Mouse (Mus musculus) kidney, postnatal 10 days (tissue): Measurements from ENCODE around the gene Tgfa.

Source experiments
- DNase-seq: peaks from one replicate; pipeline ENCODE4 v3.0.0; 2021; ENCODE audit warnings: mixed read lengths

Tgfa gene

DNA sequence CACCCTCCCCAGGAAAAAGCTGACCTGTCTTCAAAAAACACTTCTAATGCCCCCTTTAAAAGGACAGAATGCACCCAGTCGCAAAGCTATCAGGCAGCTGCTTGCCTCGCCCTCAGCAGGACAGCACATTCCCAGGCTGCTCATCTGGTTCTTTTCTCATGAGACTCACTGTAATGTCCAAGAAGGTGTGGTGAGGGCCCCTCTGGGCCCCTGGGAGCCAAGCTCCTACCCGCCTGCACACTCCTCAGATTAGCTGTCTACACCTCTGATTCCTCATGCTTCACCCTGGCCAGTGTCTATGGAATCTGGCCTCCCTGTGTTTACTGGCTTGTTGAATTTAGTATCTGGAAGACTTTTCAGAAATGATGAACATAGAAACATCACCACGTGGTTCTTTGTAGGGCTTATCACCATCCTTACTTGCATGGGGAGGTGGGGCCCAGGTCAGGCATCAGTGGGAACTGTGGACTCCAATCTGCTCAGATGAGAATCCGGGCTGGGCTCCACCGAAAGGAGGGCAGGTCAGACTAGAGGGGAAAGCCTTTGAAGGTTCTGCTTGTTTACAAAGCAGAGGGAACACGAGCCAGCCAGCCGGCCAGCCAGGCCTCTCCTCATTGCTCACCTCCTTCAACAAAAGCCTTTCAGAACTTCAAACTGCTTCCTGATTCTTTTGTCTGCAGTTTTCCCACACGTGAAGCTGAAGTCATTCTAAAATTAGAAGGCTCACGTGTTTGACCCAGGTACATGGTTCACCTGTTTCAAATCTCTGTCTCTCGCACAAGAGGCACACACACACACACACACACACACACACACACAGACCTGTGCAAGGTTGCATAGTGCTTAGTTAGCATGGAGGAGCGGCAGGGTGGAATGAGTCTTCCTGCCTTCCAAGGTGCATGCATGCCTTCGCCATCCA, 38.7 kb downstream of the Tgfa start:
- DNase-seq: peak; percentile 49

DNA sequence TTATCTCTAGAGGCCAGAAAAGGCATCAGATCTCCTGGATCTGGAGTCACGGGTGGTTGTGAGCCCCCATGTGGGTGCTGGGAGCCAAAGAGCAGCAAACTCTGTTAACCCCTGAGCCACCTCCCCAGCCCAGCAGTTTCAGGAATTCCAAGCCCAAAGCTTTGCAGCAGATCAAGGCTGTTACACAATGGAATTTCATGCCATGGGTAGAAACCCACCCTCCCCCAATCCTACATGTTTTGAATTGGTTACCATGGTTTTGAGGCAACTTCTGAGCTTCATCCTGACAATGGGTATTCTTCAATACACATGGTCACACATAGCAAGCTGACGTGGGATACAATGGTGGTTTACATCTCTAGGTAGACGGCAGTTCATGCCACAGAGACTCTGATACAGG, 49.8 kb downstream of the Tgfa start:
- no peak for DNase-seq

DNA sequence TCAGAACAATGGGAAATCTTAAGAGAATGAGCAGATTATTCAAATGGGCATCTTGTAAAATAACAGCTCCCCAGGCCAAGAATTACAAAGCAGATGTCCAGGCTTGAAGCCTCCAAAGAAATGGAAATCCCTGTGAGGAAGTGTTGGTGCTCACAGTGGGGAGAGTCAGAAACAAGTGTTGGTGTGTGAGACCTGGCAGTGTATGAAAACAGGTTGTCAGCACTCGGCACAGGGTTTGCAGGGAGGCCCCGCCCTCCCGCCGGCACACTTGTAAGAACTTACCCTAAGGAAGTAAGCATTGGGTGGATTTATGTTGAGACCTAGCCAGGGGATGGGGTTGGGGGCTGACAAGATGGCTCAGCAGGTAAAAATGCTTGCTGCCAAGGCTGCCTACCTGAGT, 50.9 kb downstream of the Tgfa start:
- no peak for DNase-seq

DNA sequence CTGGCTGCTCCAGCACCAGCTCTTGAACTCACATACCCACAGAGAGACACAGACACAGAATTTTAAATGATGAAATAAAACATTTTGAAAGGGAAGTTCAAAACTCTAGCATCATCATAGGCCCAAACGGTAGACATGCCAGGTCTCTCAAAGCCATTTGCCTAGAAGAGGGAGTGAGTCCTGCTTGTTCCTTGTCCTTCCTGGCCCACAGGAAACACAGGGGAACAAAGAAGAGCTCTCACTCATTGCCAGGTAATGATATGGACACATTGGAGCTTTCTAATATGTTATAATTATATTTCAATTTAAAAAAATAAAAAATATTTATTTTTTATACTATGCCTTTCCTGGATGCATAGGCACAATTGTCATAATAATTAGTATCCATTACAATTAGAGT, 53.5 kb downstream of the Tgfa start:
- no peak for DNase-seq

DNA sequence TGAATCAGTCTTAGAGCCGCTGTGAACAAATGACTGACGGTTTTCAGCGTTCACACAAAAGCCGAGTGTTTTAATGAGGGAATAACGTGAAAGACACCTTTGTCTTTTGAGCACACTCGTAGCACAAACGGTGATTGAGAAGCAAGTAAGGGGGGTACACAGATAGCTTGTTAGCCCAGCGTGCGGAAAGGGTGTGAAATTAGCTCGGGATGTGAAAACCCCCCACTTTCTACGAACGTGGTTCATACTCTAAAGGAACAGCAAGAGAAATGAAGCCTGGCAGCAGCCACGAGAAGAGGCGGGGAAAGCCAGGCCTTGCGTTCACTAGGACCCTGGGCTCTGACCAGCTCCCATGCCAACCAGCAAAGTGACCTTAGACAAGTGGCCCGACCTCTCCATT, 54.0 kb downstream of the Tgfa start:
- DNase-seq: no peak

DNA sequence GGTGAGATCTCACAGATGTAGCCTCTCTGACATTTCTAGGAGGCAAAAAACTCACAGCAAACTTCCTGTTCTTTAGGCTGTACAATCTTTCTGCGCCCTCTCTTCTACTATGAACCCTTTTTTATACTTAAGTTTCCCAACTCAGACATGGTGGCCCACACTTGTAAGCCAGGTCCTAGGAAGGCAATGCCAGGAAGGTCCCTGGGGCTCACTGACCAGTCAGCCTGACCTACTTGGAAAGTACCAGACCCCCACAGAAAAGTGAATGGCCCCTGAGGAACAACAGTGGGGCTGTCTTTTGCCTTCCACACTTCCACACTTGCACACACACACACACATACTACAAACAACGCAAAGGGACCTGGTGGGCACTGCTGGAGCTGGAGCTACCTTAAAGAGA, 55.2 kb downstream of the Tgfa start:
- DNase-seq: no peak

DNA sequence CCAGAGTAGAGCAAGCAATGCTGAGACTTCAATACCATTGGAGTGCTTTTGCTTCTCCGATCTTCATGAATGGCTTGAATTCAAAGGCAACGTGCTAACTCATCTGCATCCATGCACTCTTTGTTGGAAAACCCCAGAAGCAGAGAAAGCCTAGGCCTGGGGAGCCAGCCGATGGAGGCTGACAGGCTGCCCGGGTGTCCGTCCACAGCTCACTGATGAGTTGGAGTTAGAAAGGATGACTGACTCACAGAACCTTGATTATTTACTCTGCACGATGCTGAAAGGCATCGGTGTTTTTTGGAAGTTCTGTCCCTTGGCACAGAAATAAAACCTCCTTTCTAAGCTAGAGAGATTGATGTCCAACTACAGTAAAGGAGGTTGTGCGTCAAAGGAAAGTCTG, 55.8 kb downstream of the Tgfa start:
- DNase-seq: no peak

DNA sequence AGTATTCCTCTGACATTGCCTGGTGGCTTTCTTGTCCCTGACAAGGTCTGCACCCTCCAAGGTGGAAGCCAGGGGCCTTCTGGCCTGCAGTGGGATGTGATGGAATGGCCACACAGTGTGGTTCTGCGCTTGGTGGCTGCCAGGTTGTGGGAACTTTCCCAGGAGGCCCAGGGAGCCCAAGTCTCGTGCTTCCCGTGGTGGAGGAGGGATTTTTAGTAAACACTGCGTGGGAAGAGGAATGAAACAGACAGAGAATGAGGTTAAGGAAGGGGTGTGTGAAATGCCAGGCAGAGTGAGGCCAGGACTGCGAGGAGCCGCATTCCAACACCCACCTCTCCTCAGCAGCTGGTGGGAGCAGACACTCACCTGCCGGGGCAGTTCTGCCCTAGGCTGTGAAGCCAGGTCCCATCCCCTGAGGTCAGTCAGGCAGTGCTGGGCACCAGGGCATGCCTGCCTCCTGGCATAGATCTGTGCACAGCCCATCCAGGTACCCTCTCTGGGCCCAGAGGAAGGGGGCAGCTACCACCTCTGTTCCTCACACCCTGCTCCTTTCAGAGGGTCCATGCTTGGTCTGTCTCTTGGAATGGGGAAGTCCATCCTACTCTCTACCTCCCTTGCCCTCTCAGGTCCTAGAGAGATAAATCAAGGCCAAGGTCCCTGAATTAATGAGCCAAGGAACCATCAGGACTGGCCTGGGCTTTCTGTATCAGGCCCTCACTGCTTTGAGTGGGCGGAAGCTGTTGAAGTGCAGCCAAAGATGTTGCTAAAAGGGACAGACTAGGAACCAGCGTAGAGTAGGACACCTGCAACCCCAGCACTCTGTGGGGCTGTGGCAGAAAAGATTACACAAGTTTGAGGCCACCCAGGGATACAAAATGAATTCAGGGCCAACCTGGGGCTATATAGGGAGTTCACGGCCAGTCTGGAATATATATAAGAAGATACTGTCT, 57.4 kb downstream of the Tgfa start:
- DNase-seq: peak; percentile 15

DNA sequence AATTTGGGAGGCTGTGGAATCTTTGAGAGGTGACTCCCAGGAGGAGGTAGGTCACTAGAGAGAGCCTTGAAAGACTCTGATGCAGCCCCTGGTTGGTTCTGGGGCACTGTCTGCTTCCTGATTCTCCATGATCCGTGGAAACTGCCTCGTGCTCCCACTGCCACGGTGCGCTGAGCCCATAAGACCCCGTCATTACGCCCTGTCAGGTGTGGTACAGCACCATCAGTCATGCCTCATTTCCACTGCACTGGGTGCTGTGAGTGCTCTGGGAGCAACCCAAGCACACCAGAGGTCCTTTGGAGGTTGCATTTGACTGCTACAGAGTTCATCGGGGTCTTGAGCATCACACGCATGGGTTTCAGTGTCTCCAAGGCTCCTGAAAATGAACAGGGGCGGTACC, 60.9 kb downstream of the Tgfa start:
- no peak for DNase-seq

DNA sequence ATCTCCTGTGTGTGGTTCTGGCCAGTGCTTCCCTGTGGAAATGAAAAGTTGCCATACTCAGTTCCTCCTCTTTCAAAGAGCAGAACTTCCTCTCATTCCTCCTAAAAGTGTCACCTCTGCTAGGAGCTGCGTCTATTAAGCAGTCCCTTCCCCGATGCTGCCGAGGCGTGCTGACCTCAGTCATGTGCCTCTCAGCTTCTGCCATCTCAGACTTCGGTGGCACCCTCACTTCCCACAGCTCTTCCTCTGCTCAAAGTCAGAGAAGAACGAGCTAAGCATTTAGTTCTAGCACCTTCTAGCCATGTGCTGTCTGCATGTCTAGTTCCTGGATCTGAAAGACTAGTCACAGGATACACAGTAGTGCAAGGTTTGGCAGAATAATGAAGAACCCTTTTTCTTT, 64.2 kb downstream of the Tgfa start:
- no peak for DNase-seq

DNA sequence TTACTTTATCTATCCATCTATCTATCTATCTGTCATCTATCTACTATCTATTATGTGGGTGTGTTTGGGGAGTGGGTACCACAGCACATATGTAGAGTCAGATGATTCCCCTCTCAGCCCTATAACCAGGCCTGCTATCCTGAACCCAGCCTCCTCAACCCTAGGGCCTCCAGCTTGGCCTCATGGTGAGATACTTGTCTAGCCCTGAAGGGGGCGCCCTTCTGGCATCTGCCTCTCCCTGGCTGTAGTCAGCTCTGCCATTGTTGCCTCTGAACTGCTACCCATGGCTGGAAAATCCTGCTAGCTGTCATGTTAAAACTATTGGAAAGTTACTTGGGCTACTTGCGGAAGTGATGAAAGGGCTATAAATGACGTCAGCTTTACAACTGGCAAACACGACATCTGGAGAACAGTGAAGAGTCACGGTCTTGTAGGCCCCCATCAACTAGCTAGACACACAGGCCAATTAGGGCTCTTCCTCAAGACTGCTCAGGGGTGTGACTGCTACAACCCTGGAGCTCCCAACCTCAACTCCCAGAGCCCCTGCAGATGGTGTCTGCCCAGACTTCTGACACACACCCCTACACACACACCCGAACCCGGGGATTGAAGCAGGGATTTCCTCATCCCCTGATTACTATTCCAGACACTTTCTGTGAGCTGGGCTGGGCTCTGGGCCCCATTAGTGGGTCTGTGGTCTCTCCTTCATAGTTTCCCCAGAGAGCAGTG, 65.5 kb downstream of the Tgfa start:
- DNase-seq: no peak

DNA sequence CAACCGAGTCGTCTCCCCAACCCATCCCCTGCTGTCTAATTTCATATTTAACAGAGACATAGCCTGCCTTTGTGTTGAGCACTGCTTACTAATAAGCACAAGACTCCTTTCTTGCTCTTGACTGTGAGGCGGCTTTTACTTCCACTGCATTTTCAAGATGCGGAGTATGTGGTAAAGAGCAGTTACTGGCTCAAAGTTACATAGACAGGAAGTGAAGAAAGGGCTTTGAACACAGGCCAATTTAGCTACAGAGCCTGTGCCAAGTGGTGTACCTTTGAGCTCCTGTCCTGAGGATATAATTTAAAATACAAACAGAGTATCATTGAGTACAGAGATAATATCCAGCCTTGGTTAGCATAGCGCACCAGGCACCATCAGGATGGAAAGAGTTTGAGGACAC, 71.8 kb downstream of the Tgfa start:
- DNase-seq: no peak

DNA sequence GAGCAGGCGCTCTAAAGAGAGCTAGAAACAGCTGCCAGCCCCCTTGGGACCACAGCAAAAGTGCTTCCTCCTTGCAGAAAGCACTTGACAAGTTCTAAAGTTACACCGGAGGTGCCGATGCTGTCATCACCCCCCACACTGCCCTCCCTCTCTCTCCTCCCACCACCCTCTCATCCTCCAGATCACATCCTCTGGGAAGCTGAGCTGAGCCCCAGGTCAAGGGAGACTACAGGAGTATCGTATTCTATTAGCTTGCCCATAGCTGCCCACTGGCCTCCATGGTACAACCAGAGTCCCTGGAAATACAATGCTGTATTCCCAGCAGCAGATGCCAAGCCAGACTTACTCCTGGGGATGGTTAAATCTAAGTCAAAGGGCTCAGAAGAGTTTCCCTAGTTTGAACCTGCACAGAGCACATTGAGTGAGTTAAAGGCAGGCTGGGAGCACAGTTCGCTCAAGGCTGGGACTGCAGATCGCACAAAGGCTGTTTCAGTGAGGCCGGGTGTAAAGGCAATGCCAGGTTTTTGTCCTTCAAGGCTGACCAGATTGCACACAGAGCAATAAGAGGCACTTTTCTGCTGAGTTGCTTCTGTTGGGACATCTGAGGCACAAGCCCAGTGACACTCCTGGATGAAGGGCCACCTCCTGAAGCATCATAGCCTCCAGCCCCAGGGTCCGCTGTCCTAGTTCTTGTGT, 75.5 kb downstream of the Tgfa start:
- no peak for DNase-seq

DNA sequence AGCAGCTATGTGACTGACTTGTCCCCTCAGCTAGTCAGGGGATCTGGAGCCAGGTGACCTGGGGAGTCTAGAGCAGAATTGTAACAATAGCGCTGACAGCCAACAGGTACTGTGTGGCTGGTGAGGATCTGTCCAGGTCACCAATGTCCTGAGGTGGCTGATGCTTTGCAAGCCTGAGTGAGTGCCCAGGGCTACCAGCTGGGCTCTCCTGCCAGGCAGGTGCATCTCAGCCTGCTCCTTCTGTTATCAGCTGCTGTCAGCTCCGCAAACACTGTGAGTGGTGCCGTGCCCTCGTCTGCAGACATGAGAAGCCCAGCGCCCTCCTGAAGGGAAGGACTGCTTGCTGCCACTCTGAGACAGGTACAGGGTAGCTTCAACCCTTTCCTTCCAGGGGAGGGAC, 76.1 kb downstream of the Tgfa start:
- DNase-seq: no peak

DNA sequence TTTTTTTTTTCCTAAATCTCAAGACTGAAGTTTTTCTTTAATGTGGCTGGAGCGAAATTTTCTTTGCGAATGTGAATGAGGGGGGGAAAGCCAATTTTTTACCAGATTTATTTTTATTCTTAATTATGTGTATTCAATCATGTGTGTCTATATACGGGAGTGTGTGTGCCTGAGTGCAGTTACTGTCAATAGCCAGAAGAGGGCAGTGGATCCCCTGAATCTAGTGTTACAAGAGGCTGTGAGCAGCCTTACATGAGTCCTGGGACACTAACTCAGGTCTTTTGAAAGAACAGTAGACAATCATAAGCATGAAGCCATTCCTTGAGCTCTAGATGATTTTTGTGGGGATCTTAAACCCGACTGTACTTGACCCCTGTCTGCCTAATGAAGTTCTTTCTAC, 80.7 kb downstream of the Tgfa start:
- no peak for DNase-seq

DNA sequence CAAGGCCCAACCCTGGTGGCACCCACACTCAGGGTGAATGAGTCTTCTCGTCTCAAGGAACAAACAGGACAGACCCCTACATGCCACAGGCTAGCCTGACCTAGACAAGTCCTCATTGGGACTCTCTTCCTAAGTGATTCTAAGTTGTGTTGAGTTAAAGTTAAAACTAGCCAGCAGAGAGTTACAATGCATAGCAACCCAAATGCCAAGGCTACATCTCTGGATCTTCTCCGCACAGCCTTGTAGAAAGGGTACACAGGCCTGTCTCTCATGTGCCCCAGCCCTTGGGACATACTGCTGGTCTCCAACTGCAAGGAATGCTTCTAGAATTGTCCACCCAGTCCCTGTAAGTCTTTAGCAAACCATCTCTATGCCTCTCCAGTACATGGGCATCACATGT, 81.8 kb downstream of the Tgfa start:
- DNase-seq: no peak

DNA sequence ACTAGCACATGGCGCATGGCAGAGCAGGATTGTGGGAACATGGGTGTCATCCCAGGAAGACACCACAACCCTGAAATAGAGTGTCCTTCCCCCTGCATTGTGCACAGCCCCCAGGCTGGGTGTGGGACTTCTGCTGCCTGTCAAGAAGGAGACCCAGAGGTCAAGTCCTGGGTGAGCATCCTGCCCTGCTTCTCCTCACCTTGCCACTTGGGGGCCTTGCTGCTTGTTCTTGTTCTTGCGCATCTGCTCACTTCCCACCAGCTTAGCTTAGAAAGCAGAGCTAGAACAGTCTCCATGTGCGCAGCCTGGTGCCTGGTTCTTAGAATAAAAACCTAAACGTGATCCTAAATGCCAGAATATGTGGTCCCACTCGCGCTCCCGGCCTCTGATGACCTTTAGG, 82.6 kb downstream of the Tgfa start:
- DNase-seq: no peak

DNA sequence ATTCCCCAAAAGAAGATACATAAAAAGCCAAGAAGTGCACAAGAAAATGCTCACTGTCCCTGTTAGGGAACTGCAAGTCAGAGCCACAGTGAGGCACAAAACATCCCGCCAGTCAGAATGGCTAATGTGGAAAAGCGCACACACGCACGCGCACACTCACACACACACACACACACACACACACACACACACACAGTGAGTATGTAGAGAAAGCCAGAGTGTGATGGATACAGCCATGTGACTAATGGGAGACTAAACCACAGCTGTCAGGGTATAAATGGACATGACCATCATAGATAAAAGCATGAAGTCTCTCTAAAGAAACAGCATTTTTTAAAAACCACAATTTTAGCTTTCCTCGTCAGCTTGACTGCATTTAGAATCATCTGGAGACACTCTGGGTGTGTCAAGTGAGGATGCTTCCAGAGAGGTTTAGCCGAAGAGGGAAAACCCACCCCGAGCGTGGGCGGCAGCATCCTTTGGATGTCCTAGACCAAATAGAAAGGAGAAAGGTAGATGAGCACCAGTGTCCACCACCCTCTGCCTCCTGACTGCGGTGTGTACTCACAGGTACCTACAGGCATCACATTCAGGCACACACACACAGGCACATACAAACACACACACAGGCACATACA, 86.7 kb downstream of the Tgfa start:
- DNase-seq: no peak

DNA sequence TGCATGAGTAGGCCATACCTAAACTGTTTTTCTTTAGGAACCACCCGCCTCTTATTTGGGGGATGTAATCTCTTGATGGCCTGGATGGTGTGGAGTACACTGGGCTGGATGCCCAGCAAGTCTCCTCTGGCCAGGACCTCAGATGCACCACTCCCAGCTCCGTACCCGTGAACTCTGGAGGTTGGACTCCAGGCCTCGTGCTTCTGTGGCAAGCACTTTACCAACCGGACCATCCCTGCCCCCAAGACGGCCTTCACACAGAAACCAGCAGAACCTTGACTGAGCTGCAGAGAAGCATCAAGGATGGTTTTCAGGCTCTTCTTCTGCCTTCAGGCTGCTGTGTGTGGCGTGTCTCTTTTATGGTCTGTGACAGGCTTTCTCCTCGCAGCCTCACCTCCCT, 98.3 kb downstream of the Tgfa start:
- DNase-seq: no peak

DNA sequence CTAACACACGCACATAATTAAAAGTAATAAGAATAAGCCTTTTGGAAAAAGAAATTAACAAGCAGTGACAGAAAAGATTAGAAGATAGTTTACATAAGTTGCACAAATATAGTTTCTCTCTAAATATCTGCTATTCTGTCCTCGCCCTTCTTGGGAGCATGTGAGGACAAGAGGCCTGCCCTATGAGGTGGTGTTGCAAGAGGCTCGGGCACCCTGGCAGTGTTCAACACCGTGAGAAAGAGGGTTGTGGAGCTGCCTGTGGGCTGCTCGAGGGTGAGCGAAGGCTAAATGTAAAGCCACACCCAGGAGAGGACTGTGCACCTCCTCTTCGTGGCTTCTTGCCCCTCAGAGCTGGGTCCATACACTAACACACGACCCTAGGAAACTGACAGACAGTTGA, 100.4 kb downstream of the Tgfa start:
- DNase-seq: no peak

DNA sequence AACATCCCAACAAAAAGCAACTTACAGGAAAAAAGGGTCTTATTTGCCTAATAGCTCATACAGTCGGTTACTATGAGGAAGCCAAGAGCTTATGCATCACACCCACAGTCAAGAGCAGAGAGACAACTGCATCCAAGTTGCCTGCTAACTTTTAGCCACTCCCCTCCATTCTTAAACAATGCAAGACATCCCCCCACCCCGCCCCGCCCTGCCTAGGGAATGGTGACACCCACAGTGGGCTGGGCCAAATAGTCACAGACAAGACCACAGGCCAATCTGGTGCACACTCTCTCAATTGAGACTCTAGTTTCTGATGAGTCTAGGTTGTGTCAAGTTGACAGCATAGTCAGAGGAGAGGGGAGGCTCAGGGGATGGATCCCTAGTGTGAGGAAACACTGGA, 101.1 kb downstream of the Tgfa start:
- DNase-seq: no peak

DNA sequence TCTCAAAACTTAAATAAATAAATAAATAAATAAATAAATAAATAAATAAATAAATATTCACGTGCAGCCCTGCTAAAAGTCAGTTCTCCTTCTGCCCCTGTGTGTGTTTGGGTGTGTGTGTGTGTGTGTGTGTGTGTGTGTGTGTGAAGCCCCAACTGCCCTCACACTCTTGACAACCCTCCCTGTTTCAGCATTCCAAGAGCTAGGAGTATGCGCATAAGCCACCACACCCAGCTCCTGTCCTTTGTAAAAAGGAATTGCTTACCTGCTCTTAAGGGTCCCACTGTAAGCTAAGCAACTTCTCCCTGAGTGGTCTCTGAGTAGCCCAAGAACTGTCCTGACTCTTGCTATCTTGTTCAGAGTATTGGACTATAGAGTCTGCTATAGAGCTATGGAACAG, 101.9 kb downstream of the Tgfa start:
- no peak for DNase-seq
